ENCODE assay signal across 10 mouse cellular contexts in the genomic region with DNA sequence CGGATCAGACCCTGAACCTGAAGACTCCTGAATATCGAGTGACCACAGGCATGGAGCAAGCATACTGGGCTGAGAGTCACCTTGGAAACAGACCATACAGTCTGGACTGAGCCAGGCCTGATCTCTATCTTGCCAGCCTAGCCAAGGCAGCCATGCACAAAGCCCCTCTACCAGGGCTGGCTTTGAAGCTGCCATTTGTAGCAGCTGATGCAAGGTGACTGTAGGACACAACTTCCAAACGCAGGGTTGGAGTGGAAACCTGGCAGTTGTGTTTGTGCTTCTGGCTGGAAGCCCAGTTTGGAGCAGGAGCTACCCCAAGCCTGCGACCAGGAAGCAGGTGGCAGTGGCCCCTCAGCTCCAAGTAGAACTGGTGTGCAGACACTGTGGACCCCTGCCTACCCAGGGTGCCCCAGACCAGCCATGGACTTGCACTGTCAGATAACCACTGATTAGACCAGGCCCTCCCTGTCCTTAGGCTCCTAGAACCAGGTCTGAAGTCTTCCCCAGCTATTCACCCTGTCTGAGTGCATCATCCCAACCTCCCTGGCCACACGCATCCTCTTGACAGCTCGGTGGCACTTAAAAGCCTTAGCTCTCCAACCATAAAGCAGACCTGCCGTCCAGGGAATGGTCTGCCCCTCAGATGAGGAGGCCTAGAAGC. TPM values are rescaled to one million over a fixed set of nuclear protein-coding genes. Genes with fewer than 3 reads are reported as not detected.
A peak's percentile ranks its signal among the peaks of the same experiment; 100 is the strongest.
DNase-seq lines count a peak whose midpoint lies in the region; ATAC-seq and TF ChIP-seq lines count a peak whose summit lies in the region.
"Had no signal": no experiment of that assay in that cellular context is flagged by ENCODE, and none has a peak within 500 bp of the region (broad histone marks: within the 10 kb centered on the region; RNA-seq: fewer than 3 reads in every experiment).

No protein-coding gene starts in this region.

- H3K4me2 ChIP-seq in liver, embryonic 11.5 days = no peak overlapping the region
- no peak overlapping the region for H3K4me2 ChIP-seq in heart, embryonic 12.5 days

- H3K4me1 ChIP-seq in liver, adult 2 months (ENCODE audit: control insufficient read depth, insufficient read depth, low read length) = no peaks in the 10 kb centered on the region; the same call in 1 of the 2 replicates
- H3K4me1 ChIP-seq in liver, embryonic 11.5 days (replicated peaks; ENCODE audit: control insufficient read depth, insufficient read depth, low read length) = peaks cover 27% of the 10 kb centered on the region
- peaks cover 42% of the 10 kb centered on the region for H3K4me1 ChIP-seq in heart, embryonic 12.5 days (replicated peaks)

- DNase-seq in cerebellum, postnatal 10 days = peak; percentile 72 to 77
- no peak for DNase-seq in cerebellum, postnatal 4 days (ENCODE audit: low spot score in 2 of 2)
- peak; percentile 27 for DNase-seq in liver, adult 2 months (ENCODE audit: extremely low read depth, low read depth, low spot score)
- no peak for DNase-seq in liver, embryonic 11.5 days (ENCODE audit: low spot score)
- DNase-seq in kidney, postnatal 14 days = peak; percentile 45
- DNase-seq in layer of hippocampus, adult 18-20 months (ENCODE audit: low spot score in 2 of 2) = no peak
- DNase-seq: cerebellum, postnatal 36 days had no signal

- no peak for TF ChIP-seq CTCF in liver, adult 2 months (IDR thresholded peaks at IDR 0.05; ENCODE audit: low read depth, low read length)

- peaks cover 3% of the 10 kb centered on the region; the same call in 1 of the 2 replicates for H3K36me3 ChIP-seq in liver, adult 2 months (ENCODE audit: control insufficient read depth, insufficient read depth, low read length)
- H3K36me3 ChIP-seq in liver, embryonic 11.5 days (ENCODE audit: control insufficient read depth, insufficient read depth, low read length) = peaks cover 11% of the 10 kb centered on the region
- peaks cover 30% of the 10 kb centered on the region for H3K36me3 ChIP-seq in heart, embryonic 12.5 days

- no peaks in the 10 kb centered on the region for H3K79me2 ChIP-seq in liver, adult 2 months (ENCODE audit: control insufficient read depth, insufficient read depth, low read length)

- TF ChIP-seq POLR2A in liver, adult 2 months (IDR thresholded peaks at IDR 0.05; ENCODE audit: extremely low read depth, insufficient read depth, low read length) = no peak

- no peak overlapping the region for H3K27ac ChIP-seq in liver, adult 2 months (replicated peaks; ENCODE audit: insufficient read depth, low read depth, low read length)
- no peak overlapping the region for H3K27ac ChIP-seq in liver, embryonic 11.5 days (ENCODE audit: low read depth, low read length)
- H3K27ac ChIP-seq in heart, embryonic 12.5 days (ENCODE audit: poor library complexity, severe bottlenecking) = peak overlapping the region; percentile 8; the same call in 1 of the 2 replicates

- H3K4me3 ChIP-seq in liver, adult 2 months (ENCODE audit: insufficient read depth, low read depth, low read length) = no peak overlapping the region
- H3K4me3 ChIP-seq in liver, embryonic 11.5 days (ENCODE audit: low read depth, low read length) = no peak overlapping the region
- no peak overlapping the region for H3K4me3 ChIP-seq in heart, embryonic 12.5 days

- H3K27me3 ChIP-seq in liver, adult 2 months (ENCODE audit: control insufficient read depth, insufficient read depth, low read length) = no peaks in the 10 kb centered on the region
- H3K27me3 ChIP-seq in liver, embryonic 11.5 days (replicated peaks; ENCODE audit: control insufficient read depth, insufficient read depth, low read length) = no peaks in the 10 kb centered on the region
- H3K27me3 ChIP-seq in heart, embryonic 12.5 days (replicated peaks) = no peaks in the 10 kb centered on the region

- no peak overlapping the region for H3K9ac ChIP-seq in liver, adult 2 months (ENCODE audit: low read depth, low read length)
- no peak overlapping the region for H3K9ac ChIP-seq in liver, embryonic 11.5 days (ENCODE audit: low read depth, low read length)
- H3K9ac ChIP-seq in heart, embryonic 12.5 days = peak overlapping the region; percentile 21; the same call in 1 of the 2 replicates

- no peaks in the 10 kb centered on the region for H3K9me3 ChIP-seq in liver, embryonic 11.5 days (ENCODE audit: control insufficient read depth, low read length)
- no peaks in the 10 kb centered on the region for H3K9me3 ChIP-seq in heart, embryonic 12.5 days (replicated peaks)

- no peak for ATAC-seq in liver, embryonic 11.5 days (replicated peaks; ENCODE audit: low FRiP score)
- ATAC-seq in heart, embryonic 12.5 days (ENCODE audit: insufficient number of reproducible peaks, low FRiP score) = 0 out of 2 replicates have a peak, but pooled peaks have one; percentile 8
- no peak for ATAC-seq in cerebellum, adult (ENCODE audit: insufficient number of reproducible peaks, low FRiP score, low TSS enrichment)

- WGBS in liver, adult 2 months = 55% methylated on average over 7 of the region's 7 CpGs
- WGBS in liver, embryonic 11.5 days = 72% methylated on average over 7 of the region's 7 CpGs
- 61% methylated on average over 7 of the region's 7 CpGs for WGBS in heart, embryonic 12.5 days

RNA-seq across cellular contexts. Expression of a gene that starts 6.6 kb away (rescaled TPM):
- 16.1 and 16.6 TPM in 2 replicates for total RNA-seq in liver, adult 2 months (2014; rRNA removed)
- polyA plus RNA-seq in liver, adult 2 months (2012; rRNA removed) = 45.7 and 72.0 TPM in 2 replicates
- 78.6 and 80.2 TPM in 2 replicates for polyA plus RNA-seq in liver, embryonic 11.5 days (2014; fragmentation: Nextera tagmentation; extraction: Ambion mirVana)
- polyA plus RNA-seq in heart, embryonic 12.5 days (2016; fragmentation: Nextera tagmentation; extraction: Ambion mirVana) = 33.7 and 34.2 TPM in 2 replicates
- 10 to 100 TPM; 33.3 to 40.5 TPM for total RNA-seq in layer of hippocampus, adult 18-20 months (2021)

RNA-seq across cellular contexts. Expression of a gene that starts 25.5 kb away (rescaled TPM):
- 0.07 TPM in 1 of 2 replicates, not detected in the other for total RNA-seq in liver, adult 2 months (2014; rRNA removed)
- 0.05 and 0.11 TPM in 2 replicates for polyA plus RNA-seq in liver, adult 2 months (2012; rRNA removed)
- 0.16 TPM in 1 of 2 replicates, not detected in the other for polyA plus RNA-seq in liver, embryonic 11.5 days (2014; fragmentation: Nextera tagmentation; extraction: Ambion mirVana)
- polyA plus RNA-seq in heart, embryonic 12.5 days (2016; fragmentation: Nextera tagmentation; extraction: Ambion mirVana) = not detected in 2 replicates
- total RNA-seq in layer of hippocampus, adult 18-20 months (2021) = not detected
- total RNA-seq: left cerebral cortex, postnatal 25 days had no signal

RNA-seq across cellular contexts. Expression of a gene that starts 27.7 kb away (rescaled TPM):
- total RNA-seq in liver, adult 2 months (2014; rRNA removed) = 1.0 and 1.3 TPM in 2 replicates
- 0.75 and 0.87 TPM in 2 replicates for polyA plus RNA-seq in liver, adult 2 months (2012; rRNA removed)
- 5.0 and 6.8 TPM in 2 replicates for polyA plus RNA-seq in liver, embryonic 11.5 days (2014; fragmentation: Nextera tagmentation; extraction: Ambion mirVana)
- polyA plus RNA-seq in heart, embryonic 12.5 days (2016; fragmentation: Nextera tagmentation; extraction: Ambion mirVana) = 11.0 and 12.3 TPM in 2 replicates
- 100 to 1,000 TPM; 245 to 252 TPM for total RNA-seq in layer of hippocampus, adult 18-20 months (2021)

RNA-seq across cellular contexts. Expression of a gene that starts 53.5 kb away (rescaled TPM):
- total RNA-seq in liver, adult 2 months (2014; rRNA removed) = 37.7 and 59.0 TPM in 2 replicates
- 72.8 and 80.1 TPM in 2 replicates for polyA plus RNA-seq in liver, adult 2 months (2012; rRNA removed)
- 133 and 135 TPM in 2 replicates for polyA plus RNA-seq in liver, embryonic 11.5 days (2014; fragmentation: Nextera tagmentation; extraction: Ambion mirVana)
- polyA plus RNA-seq in heart, embryonic 12.5 days (2016; fragmentation: Nextera tagmentation; extraction: Ambion mirVana) = 94.8 and 96.8 TPM in 2 replicates
- 10 to 100 TPM; 87.0 to 91.5 TPM for total RNA-seq in layer of hippocampus, adult 18-20 months (2021)

Comparison
In these comparisons a context has a peak if more than half of its experiments do, and no peak if none do; other contexts are left out.
1. DNase-seq: peak in cerebellum, postnatal 10 days (2 of 2), liver, adult 2 months (single experiment) and kidney, postnatal 14 days (single experiment); none in cerebellum, postnatal 4 days (0 of 2), liver, embryonic 11.5 days (single experiment) and layer of hippocampus, adult 18-20 months (0 of 2).